Mouse (Mus musculus): ENCODE measurements around the gene Ccnf. TPM values are rescaled to one million over a fixed set of nuclear protein-coding genes. Genes with fewer than 3 reads are reported as not detected.
A peak's percentile ranks its signal among the peaks of the same experiment; 100 is the strongest.

Gene Ccnf
- total RNA-seq, 2 experiments from 2014 or later: 0.41 to 0.64 TPM

- peak; percentile 12; the same call in 1 of the 2 replicates for TF ChIP-seq CTCF (IDR thresholded peaks at IDR 0.05)
- peak overlapping the region; percentile 75 for H3K4me3 ChIP-seq
- intact Hi-C loops (cut with DNase I): no loop called here
- no peak overlapping the region for H3K27ac ChIP-seq
- DNase-seq: peak; percentile 66
Measured at GRCm38 (mm10) chr17:24206451-24207351, 44.6 kb downstream of the Ccnf start.

DNA sequence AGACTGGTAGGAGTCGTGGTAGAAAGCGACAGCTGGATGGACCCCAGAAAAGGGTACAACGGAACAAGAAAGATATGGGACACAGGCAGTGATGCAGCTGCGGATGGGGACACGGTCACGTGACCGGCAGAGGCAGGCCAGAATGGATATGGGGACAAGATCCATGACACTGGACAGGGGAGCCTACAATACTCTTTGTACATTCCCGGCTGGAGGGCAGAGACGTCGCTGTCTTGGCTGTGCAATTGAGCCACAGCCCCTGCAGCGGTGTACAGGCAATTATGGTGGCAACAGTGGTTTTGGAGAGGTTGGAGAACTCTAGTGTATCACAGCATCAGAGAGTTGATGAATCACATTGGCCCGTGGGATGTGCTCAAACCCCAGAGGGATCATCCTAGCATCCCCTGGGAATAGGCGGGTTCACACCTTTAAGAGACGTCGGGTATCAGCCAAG is 45.3 kb downstream of the Ccnf start:
- intact Hi-C loops (cut with DNase I): no loop called here
- H3K4me3 ChIP-seq: peak overlapping the region; percentile 75
- peak; percentile 61 for DNase-seq
- no peak for TF ChIP-seq CTCF (IDR thresholded peaks at IDR 0.05)
- H3K27ac ChIP-seq: peak overlapping the region; percentile 87

- peak within 1 kb of the TSS; percentile 87 for H3K27ac ChIP-seq
- H3K4me3 ChIP-seq: peak within 1 kb of the TSS; percentile 75
- TF ChIP-seq CTCF (IDR thresholded peaks at IDR 0.05): no peak
- intact Hi-C loops (cut with DNase I): no loop called here
- DNase-seq: peak; percentile 97
Measured at GRCm38 (mm10) chr17:24205284-24205888, 45.9 kb downstream of the Ccnf start, which contains the start of gene Tbc1d24. Gene Tbc1d24, minus strand, starts transcription at chr17:24205562.

DNA sequence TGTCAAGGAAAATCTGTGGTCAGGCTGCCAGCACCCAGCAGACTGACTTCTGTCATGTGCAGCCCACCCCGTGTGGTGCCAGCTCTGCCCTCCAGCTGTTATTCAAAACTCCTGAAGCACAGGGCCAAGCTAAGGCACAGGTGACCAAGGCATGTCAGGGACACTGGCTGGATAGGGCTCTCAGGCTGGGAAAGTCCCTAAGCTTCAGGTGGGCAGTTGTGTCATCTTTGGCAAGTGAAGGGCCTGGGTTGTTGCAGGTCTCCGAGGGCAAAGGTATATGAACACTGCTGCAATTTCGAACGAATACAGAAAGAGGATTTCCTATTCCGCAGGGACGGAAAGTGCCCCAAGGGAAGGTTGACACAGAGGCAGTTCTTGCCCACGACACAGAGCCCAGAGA is 46.4 kb downstream of the Ccnf start:
- H3K27ac ChIP-seq: peak overlapping the region; percentile 87
- intact Hi-C loops (cut with DNase I): no loop called here
- no peak for TF ChIP-seq CTCF (IDR thresholded peaks at IDR 0.05)

GRCm38 (mm10) chr17:24203611-24204534 is 47.4 kb downstream of the Ccnf start:
- intact Hi-C loops (cut with DNase I): no loop called here
- TF ChIP-seq CTCF (IDR thresholded peaks at IDR 0.05): no peak
- no peak for DNase-seq
- Histone ChIP-seq H3K4me3 (0 out of 2 replicates have a peak overlapping the region, but pooled peaks have one; percentile 75), H3K27ac (peak overlapping the region; percentile 87)

More for the DNA sequence above, 46.4 kb downstream of the Ccnf start:
- peak; percentile 35 for DNase-seq
- peak overlapping the region; percentile 75 for H3K4me3 ChIP-seq

- no peak for DNase-seq
- no peak for TF ChIP-seq CTCF (IDR thresholded peaks at IDR 0.05)
- Histone ChIP-seq H3K27ac (no peak overlapping the region), H3K4me3 (no peak overlapping the region)
- intact Hi-C loops (cut with DNase I): no loop called here
Measured at GRCm38 (mm10) chr17:24203068-24203467, 48.2 kb downstream of the Ccnf start.

DNA sequence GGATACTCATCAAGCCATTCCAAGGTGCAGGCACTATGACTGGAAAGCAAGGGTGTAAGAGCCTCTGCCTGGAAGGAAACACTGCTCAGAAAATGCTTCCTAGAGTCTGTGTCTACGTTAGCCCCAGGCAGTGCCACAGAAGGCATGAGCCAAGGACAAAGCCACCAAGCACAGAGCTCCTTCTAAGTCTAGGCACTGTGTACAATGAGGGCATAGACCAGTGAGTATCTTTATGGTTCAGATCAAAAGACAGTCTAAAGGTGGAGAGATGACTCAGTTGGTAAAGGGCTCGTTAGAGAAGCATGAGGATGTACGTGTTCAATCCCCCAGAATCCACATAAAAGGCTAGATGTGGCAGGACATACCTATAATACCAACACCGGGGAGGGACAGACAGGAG is 50.2 kb downstream of the Ccnf start:
- Histone ChIP-seq H3K27ac (no peak overlapping the region), H3K4me3 (no peak overlapping the region)
- DNase-seq: no peak
- TF ChIP-seq CTCF (IDR thresholded peaks at IDR 0.05): no peak
- intact Hi-C loops (cut with DNase I): no loop called here

GRCm38 (mm10) chr17:24199741-24200140 is 51.5 kb downstream of the Ccnf start:
- Histone ChIP-seq H3K4me3 (no peak overlapping the region), H3K27ac (no peak overlapping the region)
- DNase-seq: no peak
- intact Hi-C loops (cut with DNase I): no loop called here
- no peak for TF ChIP-seq CTCF (IDR thresholded peaks at IDR 0.05)

- DNase-seq: peak; percentile 39
- Histone ChIP-seq H3K27ac (no peak overlapping the region), H3K4me3 (no peak overlapping the region)
- TF ChIP-seq CTCF (IDR thresholded peaks at IDR 0.05): no peak
- intact Hi-C loops (cut with DNase I): no loop called here
Measured at GRCm38 (mm10) chr17:24199252-24199651, 52.0 kb downstream of the Ccnf start.

- no peak for DNase-seq
- intact Hi-C loops (cut with DNase I): no loop called here
- no peak for TF ChIP-seq CTCF (IDR thresholded peaks at IDR 0.05)
- H3K27ac ChIP-seq: no peak overlapping the region
- H3K4me3 ChIP-seq: no peak overlapping the region
Measured at GRCm38 (mm10) chr17:24197032-24197824, 54.1 kb downstream of the Ccnf start.

DNA sequence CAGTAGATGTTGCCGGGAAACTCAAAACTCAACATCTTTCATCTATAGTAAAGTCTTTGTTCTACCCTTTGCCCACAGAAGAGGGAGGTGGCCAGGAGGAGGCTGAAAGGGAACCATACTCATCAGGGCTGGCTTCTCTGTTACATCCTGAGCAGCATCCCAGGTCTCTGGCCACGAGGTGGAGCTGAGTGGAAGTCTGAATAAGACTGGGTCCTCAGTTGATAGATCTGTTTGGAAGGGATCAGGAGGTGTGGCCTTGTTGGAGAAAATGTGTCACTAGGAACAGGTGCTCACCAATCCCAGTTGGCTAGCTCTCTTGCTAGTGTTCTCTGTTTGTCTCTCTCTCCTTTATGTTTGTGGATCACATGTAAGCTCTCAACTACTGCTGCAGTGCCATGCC is 55.9 kb downstream of the Ccnf start:
- H3K27ac ChIP-seq: no peak overlapping the region
- intact Hi-C loops (cut with DNase I): no loop called here
- no peak overlapping the region for H3K4me3 ChIP-seq
- no peak for DNase-seq
- TF ChIP-seq CTCF (IDR thresholded peaks at IDR 0.05): no peak
